Mouse (Mus musculus) ES-E14 (cell line): ENCODE data around the gene Gm5580.
"Not testable (repeated sequence)": the region's sequence is repeated elsewhere in the genome, so short reads cannot be mapped to it uniquely, and the experiment has no call there.

Experiments used
- CHD2 ChIP-seq: IDR thresholded peaks from 2 replicates; pipeline ENCODE4 v1.6.1; 2014; ENCODE audit warnings: mild to moderate bottlenecking, low read depth, low read length, inconsistent platforms
- HCFC1 ChIP-seq: IDR thresholded peaks from 2 replicates; pipeline ENCODE4 v1.6.1; 2012; ENCODE audit warnings: low read length, inconsistent platforms, borderline replicate concordance; ENCODE audit not compliant: insufficient read depth
- MAFK ChIP-seq: IDR thresholded peaks from 2 replicates; pipeline ENCODE4 v1.6.1; 2014; ENCODE audit warnings: mild to moderate bottlenecking, low read depth, low read length, inconsistent platforms; ENCODE audit not compliant: insufficient read depth
- ZNF384 ChIP-seq: IDR thresholded peaks from 2 replicates; pipeline ENCODE4 v1.6.1; 2012; ENCODE audit warnings: low read depth, low read length, inconsistent platforms

DNA sequence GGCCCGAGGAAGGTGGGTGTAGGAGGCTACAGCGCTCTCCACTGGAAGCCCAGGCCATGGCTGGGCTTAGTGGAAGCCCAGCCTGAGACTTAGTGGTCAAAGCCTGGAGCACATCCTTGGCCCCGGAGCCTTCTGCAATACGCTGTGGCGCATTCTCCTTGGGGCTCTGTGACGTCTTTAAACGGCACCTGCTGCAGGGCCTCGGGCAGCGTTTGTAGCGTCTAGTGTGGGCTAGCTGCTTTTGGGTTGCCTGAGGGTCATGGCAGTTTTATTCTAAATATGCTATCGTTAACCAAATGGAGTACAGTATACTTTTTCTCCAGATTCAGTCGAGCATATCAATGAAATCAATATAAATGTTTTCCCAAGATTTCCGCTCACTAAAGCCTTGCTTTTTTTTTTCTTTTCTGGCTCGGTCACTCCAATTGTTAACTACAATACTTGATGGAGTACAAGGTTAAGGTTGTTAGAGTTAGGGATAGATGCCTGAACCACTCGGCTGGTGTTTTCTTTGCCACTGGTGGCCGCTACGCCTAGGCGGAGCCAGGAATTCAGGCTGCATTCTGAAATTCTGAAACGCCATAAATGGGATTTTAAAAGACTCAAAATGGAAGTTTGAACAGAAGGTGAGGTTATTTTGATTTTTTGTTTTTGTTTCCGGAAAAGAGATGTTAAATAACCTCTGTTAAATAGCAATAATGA, 44.5 kb upstream of the Gm5580 start, which contains the start of gene Olfr212:
- TF ChIP-seq MAFK, CHD2, HCFC1, ZNF384: not testable (repeated sequence)
